ENCODE assay signal across 8 mouse cellular contexts in genomic region chr3:102061923-102062670, GRCm38 (mm10). TPM values are rescaled to one million over a fixed set of nuclear protein-coding genes. Genes with fewer than 3 reads are reported as not detected.
DNase-seq lines count a peak whose midpoint lies in the region; ATAC-seq and TF ChIP-seq lines count a peak whose summit lies in the region.

No protein-coding gene starts in this region.

- TF ChIP-seq CTCF in gastrocnemius, adult 2 months (IDR thresholded peaks at IDR 0.05): peak; percentile 95
- TF ChIP-seq CTCF in left cerebral cortex, adult 2 months (IDR thresholded peaks at IDR 0.05): peak; percentile 85

- no peaks in the 10 kb centered on the region for H3K9me3 ChIP-seq in midbrain, embryonic 10.5 days (replicated peaks)
- H3K9me3 ChIP-seq in midbrain, embryonic 15.5 days: no peaks in the 10 kb centered on the region
- H3K9me3 ChIP-seq in hindbrain, embryonic 14.5 days (ENCODE audit: control insufficient read depth, low read length): no peaks in the 10 kb centered on the region

- H3K27ac ChIP-seq in midbrain, embryonic 10.5 days (replicated peaks): peak overlapping the region; percentile 55
- H3K27ac ChIP-seq in midbrain, embryonic 15.5 days: no peak overlapping the region
- H3K27ac ChIP-seq in gastrocnemius, adult 2 months: no peak overlapping the region
- no peak overlapping the region for H3K27ac ChIP-seq in hindbrain, embryonic 14.5 days
- H3K27ac ChIP-seq in left cerebral cortex, adult 2 months: no peak overlapping the region

- peak; percentile 77 for DNase-seq in midbrain, embryonic 10.5 days (ENCODE audit: low spot score)
- peak; percentile 84 to 87 for DNase-seq in cerebellum, postnatal 25 days
- DNase-seq in gastrocnemius, adult 2 months: peak; percentile 65
- DNase-seq in hindbrain, embryonic 14.5 days (ENCODE audit: low spot score): peak; percentile 66
- DNase-seq in left cerebral cortex, adult 2 months (ENCODE audit: extremely low spot score in 1 of 2, low spot score in 2 of 2): peak; percentile 41 to 46
- peak; percentile 70 to 80 for DNase-seq in lung, postnatal 4 days
- DNase-seq in skeletal muscle tissue, adult 2 months (ENCODE audit: low read depth, low spot score): peak; percentile 27

- intact Hi-C loops in gastrocnemius, adult 2 months (cut with DNase I): loop anchor here (5.0 kb wide), 1 partner anchor 165 kb away; no protein-coding TSS in a partner anchor
- intact Hi-C loops in left cerebral cortex, adult 2 months (cut with DNase I): loop anchor here (10.0 kb wide), 1 partner anchor 567 kb away; no protein-coding TSS in a partner anchor

- no peak overlapping the region for H3K4me2 ChIP-seq in midbrain, embryonic 15.5 days
- H3K4me2 ChIP-seq in hindbrain, embryonic 14.5 days (replicated peaks): no peak overlapping the region

- H3K4me1 ChIP-seq in midbrain, embryonic 10.5 days: peaks cover 13% of the 10 kb centered on the region
- no peaks in the 10 kb centered on the region; the same call in 1 of the 2 replicates for H3K4me1 ChIP-seq in midbrain, embryonic 15.5 days
- H3K4me1 ChIP-seq in hindbrain, embryonic 14.5 days (replicated peaks; ENCODE audit: control insufficient read depth, insufficient read depth, low read length): no peaks in the 10 kb centered on the region

- no peak overlapping the region for H3K9ac ChIP-seq in midbrain, embryonic 15.5 days
- no peak overlapping the region for H3K9ac ChIP-seq in hindbrain, embryonic 14.5 days

- H3K27me3 ChIP-seq in midbrain, embryonic 10.5 days (ENCODE audit: low read depth, poor library complexity, severe bottlenecking): no peaks in the 10 kb centered on the region
- H3K27me3 ChIP-seq in midbrain, embryonic 15.5 days (replicated peaks): no peaks in the 10 kb centered on the region
- no peaks in the 10 kb centered on the region for H3K27me3 ChIP-seq in hindbrain, embryonic 14.5 days (ENCODE audit: control insufficient read depth, insufficient read depth, low read length)

- 47% methylated on average over 14 of the region's 14 CpGs for WGBS in midbrain, embryonic 10.5 days
- WGBS in midbrain, embryonic 15.5 days: 40% methylated on average over 14 of the region's 14 CpGs
- 42% methylated on average over 14 of the region's 14 CpGs for WGBS in hindbrain, embryonic 14.5 days

- H3K4me3 ChIP-seq in midbrain, embryonic 10.5 days: no peak overlapping the region
- H3K4me3 ChIP-seq in midbrain, embryonic 15.5 days: no peak overlapping the region
- H3K4me3 ChIP-seq in gastrocnemius, adult 2 months: no peak overlapping the region
- no peak overlapping the region for H3K4me3 ChIP-seq in hindbrain, embryonic 14.5 days (replicated peaks; ENCODE audit: low read length)
- H3K4me3 ChIP-seq in left cerebral cortex, adult 2 months: no peak overlapping the region

- H3K36me3 ChIP-seq in midbrain, embryonic 10.5 days: no peaks in the 10 kb centered on the region
- no peaks in the 10 kb centered on the region for H3K36me3 ChIP-seq in midbrain, embryonic 15.5 days (replicated peaks)
- H3K36me3 ChIP-seq in hindbrain, embryonic 14.5 days (replicated peaks; ENCODE audit: control insufficient read depth, insufficient read depth): no peaks in the 10 kb centered on the region

- no peak; the same call in 1 of the 2 replicates for ATAC-seq in midbrain, embryonic 15.5 days (replicated peaks)
- ATAC-seq in hindbrain, embryonic 14.5 days (ENCODE audit: low FRiP score): peak; percentile 83

RNA-seq across cellular contexts. Expression of gene Casq2, which starts 24.1 kb away (rescaled TPM):
- not detected in 2 replicates for polyA plus RNA-seq in midbrain, embryonic 10.5 days (2016; fragmentation: Nextera tagmentation; extraction: Ambion mirVana)
- polyA plus RNA-seq in midbrain, embryonic 15.5 days (2015; fragmentation: Nextera tagmentation; extraction: Ambion mirVana): 0.22 and 0.25 TPM in 2 replicates
- 100 to 1,000 TPM in 1 of 2 experiments, 10 to 100 TPM in 1; 21.9 to 106 TPM for total RNA-seq in gastrocnemius, adult 2 months (2021)
- polyA plus RNA-seq in hindbrain, embryonic 14.5 days (2014; fragmentation: Nextera tagmentation; extraction: Ambion mirVana): 0.16 and 0.32 TPM in 2 replicates
- 1 to 10 TPM in 1 of 2 experiments, under 1 TPM in 1; 0.68 to 1.4 TPM for total RNA-seq in left cerebral cortex, adult 2 months (2021)

RNA-seq across cellular contexts. Expression of gene Nhlh2, which starts 52.2 kb away (rescaled TPM):
- 33.8 and 58.4 TPM in 2 replicates for polyA plus RNA-seq in midbrain, embryonic 10.5 days (2016; fragmentation: Nextera tagmentation; extraction: Ambion mirVana)
- 38.8 and 44.3 TPM in 2 replicates for polyA plus RNA-seq in midbrain, embryonic 15.5 days (2015; fragmentation: Nextera tagmentation; extraction: Ambion mirVana)
- total RNA-seq in gastrocnemius, adult 2 months (2021): not detected
- 27.2 and 29.4 TPM in 2 replicates for polyA plus RNA-seq in hindbrain, embryonic 14.5 days (2014; fragmentation: Nextera tagmentation; extraction: Ambion mirVana)
- total RNA-seq in left cerebral cortex, adult 2 months (2021): under 1 TPM; 0.26 to 0.52 TPM

Comparison
In these comparisons a context has a peak if more than half of its experiments do, and no peak if none do; other contexts are left out.
1. DNase-seq: peak in every context shown above with its lines; median percentile 86 in cerebellum, postnatal 25 days; 77 in midbrain, embryonic 10.5 days; 75 in lung, postnatal 4 days; 66 in hindbrain, embryonic 14.5 days; 65 in gastrocnemius, adult 2 months; 44 in left cerebral cortex, adult 2 months; 27 in skeletal muscle tissue, adult 2 months.